22 mouse cellular contexts compared by ENCODE assay signal in the genomic region with DNA sequence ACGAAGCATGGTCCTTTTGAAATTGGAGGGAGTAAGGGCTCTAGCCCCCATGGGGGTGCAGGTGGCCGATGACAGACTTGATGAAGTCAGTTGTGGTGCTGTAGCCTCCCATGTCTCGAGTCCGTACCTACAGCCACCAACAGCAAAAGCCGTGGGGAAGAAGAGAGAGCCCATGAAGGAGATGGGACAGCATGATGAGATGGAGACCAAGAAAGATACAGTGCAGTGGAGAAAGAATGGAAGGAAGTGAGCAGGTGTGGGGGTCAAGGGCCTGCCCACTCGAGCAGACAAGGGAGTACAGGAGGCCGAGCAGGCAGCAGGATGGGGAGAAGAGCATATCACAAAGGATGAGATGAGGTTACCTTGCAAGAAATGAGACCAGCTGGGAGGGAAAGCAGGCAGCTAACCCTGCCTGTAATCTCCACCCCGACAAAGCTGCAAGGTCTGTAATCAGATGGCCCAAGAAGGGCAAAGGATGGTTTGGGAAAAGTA. TPM values are rescaled to one million over a fixed set of nuclear protein-coding genes. Genes with fewer than 3 reads are reported as not detected.
DNase-seq lines count a peak whose midpoint lies in the region; ATAC-seq and TF ChIP-seq lines count a peak whose summit lies in the region.
"Had no signal": no experiment of that assay in that cellular context is flagged by ENCODE, and none has a peak within 500 bp of the region (broad histone marks: within the 10 kb centered on the region; RNA-seq: fewer than 3 reads in every experiment).

No protein-coding gene starts in this region.

- 48% methylated on average over 8 of the region's 8 CpGs for WGBS in midbrain, embryonic 10.5 days
- 42% methylated on average over 8 of the region's 8 CpGs for WGBS in midbrain, embryonic 13.5 days

- no peak overlapping the region for H3ac ChIP-seq in myocyte (ENCODE audit: control insufficient read depth, insufficient read length)

- H3K79me2 ChIP-seq in myocyte (ENCODE audit: control insufficient read depth, insufficient read depth) = peaks cover 53% of the 10 kb centered on the region

- peaks cover 36% of the 10 kb centered on the region for H3K4me1 ChIP-seq in midbrain, embryonic 10.5 days
- H3K4me1 ChIP-seq in midbrain, embryonic 13.5 days (replicated peaks) = peaks cover 33% of the 10 kb centered on the region
- peaks cover 7% of the 10 kb centered on the region; the same call in 1 of the 2 replicates for H3K4me1 ChIP-seq in cortical plate, adult 2 months (ENCODE audit: control insufficient read depth, insufficient read depth, low read length)

- peak; percentile 50; the same call in 1 of the 2 replicates for TF ChIP-seq POLR2A in cortical plate, adult 2 months (IDR thresholded peaks at IDR 0.05; ENCODE audit: extremely low read depth, insufficient read depth, low read length)
- no peak for TF ChIP-seq POLR2A in myocyte (IDR thresholded peaks at IDR 0.05; ENCODE audit: insufficient read length, low read depth)

- no peak for ATAC-seq in midbrain, embryonic 13.5 days
- ATAC-seq in granulocyte monocyte progenitor cell, adult 5-6 weeks (replicated peaks; ENCODE audit: poor library complexity, severe bottlenecking) = no peak
- ATAC-seq: forebrain, embryonic 13.5 days had no signal

- no peaks in the 10 kb centered on the region for H3K9me3 ChIP-seq in midbrain, embryonic 10.5 days (replicated peaks)
- H3K9me3 ChIP-seq in midbrain, embryonic 13.5 days = no peaks in the 10 kb centered on the region
- H3K9me3 ChIP-seq: forebrain, embryonic 13.5 days; heart, embryonic 10.5 days; liver, embryonic 15.5 days; neural tube, embryonic 15.5 days had no signal

- DNase-seq in embryo, embryonic 10 days (ENCODE audit: low spot score) = peak; percentile 18
- DNase-seq in embryo, embryonic 10.5 days (ENCODE audit: low spot score) = no peak
- peak; percentile 16 for DNase-seq in midbrain, embryonic 10.5 days (ENCODE audit: low spot score)
- no peak for DNase-seq in adrenal gland, adult 8-10 months
- DNase-seq: adrenal gland, postnatal 14 days; cerebellum, adult 18-20 months; gastrocnemius, postnatal 14 days; heart, postnatal 14 days; kidney, adult 11 months; kidney, postnatal 25 days; lung, postnatal 14 days; thymus, adult 18-20 months had no signal

- H3K4me2 ChIP-seq in midbrain, embryonic 13.5 days (replicated peaks) = no peak overlapping the region
- no peak overlapping the region for H3K4me2 ChIP-seq in myocyte (ENCODE audit: low read depth)
- H3K4me2 ChIP-seq: forebrain, embryonic 13.5 days; hindbrain, embryonic 14.5 days; liver, embryonic 15.5 days; neural tube, embryonic 15.5 days had no signal

- no peak overlapping the region for H3K27ac ChIP-seq in midbrain, embryonic 10.5 days (replicated peaks)
- H3K27ac ChIP-seq in midbrain, embryonic 13.5 days = no peak overlapping the region
- no peak overlapping the region for H3K27ac ChIP-seq in cortical plate, adult 2 months (ENCODE audit: insufficient read depth, low read length)
- H3K27ac ChIP-seq: forebrain, embryonic 13.5 days; heart, embryonic 10.5 days; hindbrain, embryonic 14.5 days; liver, embryonic 15.5 days; neural tube, embryonic 15.5 days had no signal

- H3K9ac ChIP-seq in midbrain, embryonic 13.5 days (replicated peaks) = no peak overlapping the region
- H3K9ac ChIP-seq: forebrain, embryonic 13.5 days; hindbrain, embryonic 14.5 days; liver, embryonic 15.5 days; neural tube, embryonic 15.5 days had no signal

- no peaks in the 10 kb centered on the region for H3K27me3 ChIP-seq in midbrain, embryonic 10.5 days (ENCODE audit: low read depth, poor library complexity, severe bottlenecking)
- H3K27me3 ChIP-seq in midbrain, embryonic 13.5 days = no peaks in the 10 kb centered on the region
- no peaks in the 10 kb centered on the region for H3K27me3 ChIP-seq in myocyte (ENCODE audit: control insufficient read depth, insufficient read depth, insufficient read length)
- H3K27me3 ChIP-seq: forebrain, embryonic 13.5 days; liver, embryonic 15.5 days; neural tube, embryonic 15.5 days had no signal

- no peak for TF ChIP-seq CTCF in cortical plate, adult 2 months (IDR thresholded peaks at IDR 0.05; ENCODE audit: extremely low read depth, insufficient read depth, low read length)

- H3K4me3 ChIP-seq in midbrain, embryonic 10.5 days = no peak overlapping the region
- no peak overlapping the region for H3K4me3 ChIP-seq in midbrain, embryonic 13.5 days (replicated peaks)
- no peak overlapping the region for H3K4me3 ChIP-seq in cortical plate, adult 2 months (ENCODE audit: insufficient read depth, low read length)
- no peak overlapping the region for H3K4me3 ChIP-seq in myocyte
- H3K4me3 ChIP-seq: forebrain, embryonic 13.5 days; heart, embryonic 10.5 days; liver, embryonic 15.5 days; neural tube, embryonic 15.5 days had no signal

- H3K36me3 ChIP-seq in midbrain, embryonic 10.5 days = peaks cover 76% of the 10 kb centered on the region
- peaks cover 63% of the 10 kb centered on the region for H3K36me3 ChIP-seq in midbrain, embryonic 13.5 days
- peaks cover 39% of the 10 kb centered on the region for H3K36me3 ChIP-seq in myocyte (ENCODE audit: control insufficient read depth, insufficient read depth)

TF ChIP-seq in myocyte, 11 proteins besides CTCF, POLR2A, EP300 and RAD21:
- TF ChIP-seq POLR2AphosphoS2 (IDR thresholded peaks at IDR 0.05; ENCODE audit: insufficient read length, low read depth) (peak; percentile 82), MYOG (IDR thresholded peaks at IDR 0.05; ENCODE audit: control insufficient read depth in 1 of 3, insufficient read depth in 1 of 3, insufficient read length in 2 of 3, low read depth in 2 of 3) (no peak), REST (IDR thresholded peaks at IDR 0.05; ENCODE audit: insufficient read depth, insufficient read length) (no peak), SRF (IDR thresholded peaks at IDR 0.05; ENCODE audit: control insufficient read depth, insufficient read length, low read depth) (no peak)

RNA-seq across cellular contexts. Expression of a gene that starts 4.7 kb away (rescaled TPM):
- polyA plus RNA-seq in midbrain, embryonic 10.5 days (2016; fragmentation: Nextera tagmentation; extraction: Ambion mirVana) = 136 and 141 TPM in 2 replicates
- polyA plus RNA-seq in midbrain, embryonic 13.5 days (2015; fragmentation: Nextera tagmentation; extraction: Ambion mirVana) = 154 and 165 TPM in 2 replicates
- 353 and 375 TPM in 2 replicates for polyA plus RNA-seq in cortical plate, adult 2 months (2012; rRNA removed)
- 137 TPM for polyA plus RNA-seq in myocyte (2012; fragmentation: generic; extraction: Trizol)
- 130 and 165 TPM in 2 replicates for total RNA-seq in granulocyte monocyte progenitor cell, adult 5-6 weeks (2014; fragmentation: Nextera tagmentation)
- 116 and 121 TPM in 2 replicates for total RNA-seq in granulocyte monocyte progenitor cell, adult 5-6 weeks (2017)
- total RNA-seq in adrenal gland, adult 8-10 months (2022) = 100 to 1,000 TPM; 268 to 359 (median 297) TPM

RNA-seq across cellular contexts. Expression of a gene that starts 5.4 kb away (rescaled TPM):
- 392 and 425 TPM in 2 replicates for polyA plus RNA-seq in midbrain, embryonic 10.5 days (2016; fragmentation: Nextera tagmentation; extraction: Ambion mirVana)
- polyA plus RNA-seq in midbrain, embryonic 13.5 days (2015; fragmentation: Nextera tagmentation; extraction: Ambion mirVana) = 246 and 261 TPM in 2 replicates
- polyA plus RNA-seq in cortical plate, adult 2 months (2012; rRNA removed) = 144 and 146 TPM in 2 replicates
- 105 TPM for polyA plus RNA-seq in myocyte (2012; fragmentation: generic; extraction: Trizol)
- 501 and 575 TPM in 2 replicates for total RNA-seq in granulocyte monocyte progenitor cell, adult 5-6 weeks (2014; fragmentation: Nextera tagmentation)
- total RNA-seq in granulocyte monocyte progenitor cell, adult 5-6 weeks (2017) = 468 and 587 TPM in 2 replicates
- total RNA-seq in adrenal gland, adult 8-10 months (2022) = 100 to 1,000 TPM in 3 of 4 experiments, 10 to 100 TPM in 1; 80.0 to 120 (median 115) TPM

RNA-seq across cellular contexts. Expression of a gene that starts 15.3 kb away (rescaled TPM):
- polyA plus RNA-seq in midbrain, embryonic 10.5 days (2016; fragmentation: Nextera tagmentation; extraction: Ambion mirVana) = 0.95 and 1.3 TPM in 2 replicates
- 2.1 and 2.7 TPM in 2 replicates for polyA plus RNA-seq in midbrain, embryonic 13.5 days (2015; fragmentation: Nextera tagmentation; extraction: Ambion mirVana)
- 13.0 and 16.1 TPM in 2 replicates for polyA plus RNA-seq in cortical plate, adult 2 months (2012; rRNA removed)
- 0.10 TPM for polyA plus RNA-seq in myocyte (2012; fragmentation: generic; extraction: Trizol)
- not detected in 2 replicates for total RNA-seq in granulocyte monocyte progenitor cell, adult 5-6 weeks (2014; fragmentation: Nextera tagmentation)
- not detected in 2 replicates for total RNA-seq in granulocyte monocyte progenitor cell, adult 5-6 weeks (2017)
- total RNA-seq in adrenal gland, adult 8-10 months (2022) = 1 to 10 TPM; 4.2 to 8.4 (median 6.0) TPM
- total RNA-seq: common myeloid progenitor, adult 5-6 weeks had no signal

Comparison
In these comparisons a context has a peak if more than half of its experiments do, and no peak if none do; other contexts are left out.
1. DNase-seq: peak in embryo, embryonic 10 days (single experiment) and midbrain, embryonic 10.5 days (single experiment); none in embryo, embryonic 10.5 days (single experiment) and adrenal gland, adult 8-10 months (single experiment).